In the genomic region with DNA sequence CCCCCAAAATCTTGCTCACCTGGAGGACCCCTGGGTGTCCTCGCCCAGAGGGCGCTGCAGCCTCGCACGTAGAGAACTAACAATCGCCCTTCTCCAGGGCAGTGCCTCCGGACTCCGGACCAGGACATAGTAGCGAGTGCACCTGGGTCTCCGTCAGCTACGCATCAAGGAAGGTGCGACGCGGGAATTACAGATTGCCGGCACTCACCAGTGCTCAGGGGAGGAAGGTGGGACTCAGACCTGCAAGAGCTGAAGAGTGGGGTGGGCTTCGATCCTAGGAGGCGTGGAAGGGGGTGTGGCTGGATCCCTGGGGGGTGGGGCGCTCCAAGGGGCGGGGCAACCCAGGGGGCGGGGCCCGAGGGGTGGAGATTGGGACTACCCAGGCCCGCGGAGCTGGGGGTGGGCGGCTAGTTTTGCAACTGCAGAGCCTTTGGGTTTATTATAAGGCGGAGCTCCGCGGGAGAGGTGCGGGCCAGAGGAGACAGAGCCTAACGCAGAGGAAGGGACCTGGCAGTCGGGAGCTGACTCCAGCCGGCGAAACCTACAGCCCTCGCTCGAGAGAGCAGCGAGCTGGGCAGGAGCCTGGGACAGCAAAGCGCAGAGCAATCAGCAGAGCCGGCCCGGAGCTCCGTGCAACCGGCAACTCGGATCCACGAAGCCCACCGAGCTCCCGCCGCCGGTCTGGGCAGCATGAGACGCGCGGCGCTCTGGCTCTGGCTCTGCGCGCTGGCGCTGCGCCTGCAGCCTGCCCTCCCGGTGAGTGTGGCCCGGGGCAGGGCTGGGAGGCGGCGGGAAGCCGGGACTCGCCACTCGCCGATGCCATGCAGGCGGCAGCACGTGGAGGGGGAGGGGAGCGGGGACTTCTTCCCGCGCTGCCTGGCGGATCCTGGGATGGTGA, we compare ENCODE assay signal across 8 mouse cellular contexts. TPM values are rescaled to one million over a fixed set of nuclear protein-coding genes. Genes with fewer than 3 reads are reported as not detected.
DNase-seq lines count a peak whose midpoint lies in the region; ATAC-seq and TF ChIP-seq lines count a peak whose summit lies in the region.

A gene (plus strand): TSS at position 378 of the 898 bp plus-strand sequence.

- peak within 1 kb of the TSS; percentile 95 for H3K4me2 ChIP-seq in intestine, embryonic 16.5 days (ENCODE audit: low read depth, low read length)
- peak within 1 kb of the TSS; percentile 100 for H3K4me2 ChIP-seq in midbrain, postnatal 0 days (ENCODE audit: low read depth, low read length, poor library complexity, severe bottlenecking)
- peak within 1 kb of the TSS; percentile 71 for H3K4me2 ChIP-seq in stomach, embryonic 16.5 days (ENCODE audit: low read depth, low read length)

- H3K27me3 ChIP-seq in intestine, embryonic 16.5 days (replicated peaks; ENCODE audit: control insufficient read depth, insufficient read depth, low read length), result no peaks in the 10 kb centered on the region
- H3K27me3 ChIP-seq in midbrain, postnatal 0 days (ENCODE audit: insufficient read depth, low read length), result no peaks in the 10 kb centered on the region
- H3K27me3 ChIP-seq in stomach, embryonic 16.5 days (ENCODE audit: control insufficient read depth, insufficient read depth, low read length), result no peaks in the 10 kb centered on the region

- peak; percentile 92 for ATAC-seq in intestine, embryonic 16.5 days
- peak; percentile 71 for ATAC-seq in midbrain, postnatal 0 days (ENCODE audit: low FRiP score)
- ATAC-seq in stomach, embryonic 16.5 days (ENCODE audit: insufficient read depth, low FRiP score), result peak; percentile 88

- peak; percentile 30 for DNase-seq in right cerebral cortex, adult 18-20 months
- no peak for DNase-seq in right cerebral cortex, postnatal 36 days (ENCODE audit: low spot score in 2 of 2)
- DNase-seq in embryo, embryonic 11.5 days (ENCODE audit: low read depth, low spot score), result peak; percentile 79
- no peak for DNase-seq in gonadal fat pad, adult 2 months (ENCODE audit: low read depth)
- DNase-seq in liver, result peak; percentile 87
- DNase-seq in midbrain, postnatal 0 days (ENCODE audit: low spot score), result peak; percentile 73

- H3K27ac ChIP-seq in intestine, embryonic 16.5 days (ENCODE audit: low read length), result peak within 1 kb of the TSS; percentile 81
- peak within 1 kb of the TSS; percentile 18; the same call in 1 of the 2 replicates for H3K27ac ChIP-seq in midbrain, postnatal 0 days (ENCODE audit: low read depth, low read length)
- H3K27ac ChIP-seq in stomach, embryonic 16.5 days (ENCODE audit: low read length), result peak within 1 kb of the TSS; percentile 91

- H3K36me3 ChIP-seq in intestine, embryonic 16.5 days (ENCODE audit: control insufficient read depth, insufficient read depth, low read length), result no peaks in the 10 kb centered on the region
- no peaks in the 10 kb centered on the region for H3K36me3 ChIP-seq in midbrain, postnatal 0 days (ENCODE audit: insufficient read depth, low read length)
- no peaks in the 10 kb centered on the region for H3K36me3 ChIP-seq in stomach, embryonic 16.5 days (ENCODE audit: control insufficient read depth, insufficient read depth, low read length)

- peak within 1 kb of the TSS; percentile 94 for H3K9ac ChIP-seq in intestine, embryonic 16.5 days (ENCODE audit: low read depth, low read length)
- peak within 1 kb of the TSS; percentile 56 for H3K9ac ChIP-seq in midbrain, postnatal 0 days (replicated peaks; ENCODE audit: low read length, poor library complexity, severe bottlenecking)
- H3K9ac ChIP-seq in stomach, embryonic 16.5 days (ENCODE audit: low read length), result peak within 1 kb of the TSS; percentile 93

- H3K4me1 ChIP-seq in intestine, embryonic 16.5 days (ENCODE audit: control insufficient read depth, insufficient read depth, low read length), result peaks cover 16% of the 10 kb centered on the region
- peaks cover 7% of the 10 kb centered on the region; the same call in 1 of the 2 replicates for H3K4me1 ChIP-seq in midbrain, postnatal 0 days (ENCODE audit: insufficient read depth, low read length)
- H3K4me1 ChIP-seq in stomach, embryonic 16.5 days (ENCODE audit: control insufficient read depth, insufficient read depth, low read length), result peaks cover 10% of the 10 kb centered on the region

- WGBS in intestine, embryonic 16.5 days, result under 1% methylated on average over 66 of the region's 67 CpGs
- under 1% methylated on average over 64 of the region's 67 CpGs for WGBS in midbrain, postnatal 0 days
- WGBS in stomach, embryonic 16.5 days, result under 1% methylated on average over 67 of the region's 67 CpGs

- H3K4me3 ChIP-seq in intestine, embryonic 16.5 days (ENCODE audit: low read length), result peak within 1 kb of the TSS; percentile 76
- peak within 1 kb of the TSS; percentile 52 for H3K4me3 ChIP-seq in midbrain, postnatal 0 days (ENCODE audit: low read depth, low read length)
- H3K4me3 ChIP-seq in stomach, embryonic 16.5 days (replicated peaks; ENCODE audit: low read length), result peak within 1 kb of the TSS; percentile 90

- no peaks in the 10 kb centered on the region for H3K9me3 ChIP-seq in intestine, embryonic 16.5 days (ENCODE audit: control insufficient read depth, low read length)
- H3K9me3 ChIP-seq in midbrain, postnatal 0 days (ENCODE audit: low read length), result no peaks in the 10 kb centered on the region
- no peaks in the 10 kb centered on the region for H3K9me3 ChIP-seq in stomach, embryonic 16.5 days (replicated peaks; ENCODE audit: control insufficient read depth, low read length)

- peak; percentile 57 for TF ChIP-seq CTCF in midbrain, postnatal 0 days (IDR thresholded peaks at IDR 0.05)

RNA-seq across cellular contexts. Expression of the gene that starts here (rescaled TPM):
- polyA plus RNA-seq in gonadal fat pad, adult 2 months (2012; rRNA removed), result 96.6 and 128 TPM in 2 replicates
- polyA plus RNA-seq in intestine, embryonic 16.5 days (2015; fragmentation: Nextera tagmentation; extraction: Ambion mirVana), result 102 and 109 TPM in 2 replicates
- 16.2 and 21.1 TPM in 2 replicates for total RNA-seq in midbrain, postnatal 0 days (2014; rRNA removed)
- polyA plus RNA-seq in midbrain, postnatal 0 days (2015; fragmentation: Nextera tagmentation; extraction: Ambion mirVana), result 11.7 and 12.3 TPM in 2 replicates
- polyA plus RNA-seq in stomach, embryonic 16.5 days (2015; fragmentation: Nextera tagmentation; extraction: Ambion mirVana), result 181 and 205 TPM in 2 replicates

Comparison
In these comparisons a context has a peak if more than half of its experiments do, and no peak if none do; other contexts are left out.
1. DNase-seq: peak in right cerebral cortex, adult 18-20 months (single experiment), embryo, embryonic 11.5 days (single experiment), liver (single experiment) and midbrain, postnatal 0 days (single experiment); none in right cerebral cortex, postnatal 36 days (0 of 2) and gonadal fat pad, adult 2 months (single experiment).
2. H3K27ac ChIP-seq: peak in every context shown above with its lines; median percentile 91 in stomach, embryonic 16.5 days; 81 in intestine, embryonic 16.5 days; 18 in midbrain, postnatal 0 days.
3. Peak in every context shown above with its lines, with median percentiles within 50 percentile points of each other: ATAC-seq, H3K4me2 ChIP-seq, H3K4me3 ChIP-seq and H3K9ac ChIP-seq.